Mouse (Mus musculus): Measurements from ENCODE around the gene Hist1h4f.

Gene Hist1h4f

GRCm38 (mm10) chr13:23513517-23513916 lies 37.9 kb downstream of the Hist1h4f start:
- ATAC-seq (ENCODE audit: low TSS enrichment) = no peak

- no peak for ATAC-seq (ENCODE audit: low TSS enrichment)
These were observed 41.3 kb downstream of the Hist1h4f start for GRCm38 (mm10) chr13:23510127-23510526.

- ATAC-seq (ENCODE audit: low TSS enrichment) = no peak
These were observed 44.5 kb downstream of the Hist1h4f start for GRCm38 (mm10) chr13:23506819-23507515.

GRCm38 (mm10) chr13:23506351-23506750 lies 45.1 kb downstream of the Hist1h4f start:
- ATAC-seq (ENCODE audit: low TSS enrichment) = no peak

GRCm38 (mm10) chr13:23505662-23506345 lies 45.6 kb downstream of the Hist1h4f start:
- ATAC-seq (ENCODE audit: low TSS enrichment) = no peak

- no peak for ATAC-seq (ENCODE audit: low TSS enrichment)
These were observed 47.7 kb downstream of the Hist1h4f start for GRCm38 (mm10) chr13:23503797-23504196.

GRCm38 (mm10) chr13:23502916-23503315 lies 48.5 kb downstream of the Hist1h4f start:
- ATAC-seq (ENCODE audit: low TSS enrichment) = no peak

GRCm38 (mm10) chr13:23502031-23502567 lies 49.3 kb downstream of the Hist1h4f start:
- ATAC-seq (ENCODE audit: low TSS enrichment) = no peak

- no peak for ATAC-seq (ENCODE audit: low TSS enrichment)
These were observed 49.9 kb downstream of the Hist1h4f start for GRCm38 (mm10) chr13:23501511-23501910.

Data from frontal cortex, adult (tissue).